Mouse (Mus musculus): Measurements from ENCODE around the gene Lta. TPM values are rescaled to one million over a fixed set of nuclear protein-coding genes. Genes with fewer than 3 reads are reported as not detected.

Lta gene
- polyA plus RNA-seq (2012; rRNA removed), result 1.8 and 2.5 TPM in 2 replicates

DNA sequence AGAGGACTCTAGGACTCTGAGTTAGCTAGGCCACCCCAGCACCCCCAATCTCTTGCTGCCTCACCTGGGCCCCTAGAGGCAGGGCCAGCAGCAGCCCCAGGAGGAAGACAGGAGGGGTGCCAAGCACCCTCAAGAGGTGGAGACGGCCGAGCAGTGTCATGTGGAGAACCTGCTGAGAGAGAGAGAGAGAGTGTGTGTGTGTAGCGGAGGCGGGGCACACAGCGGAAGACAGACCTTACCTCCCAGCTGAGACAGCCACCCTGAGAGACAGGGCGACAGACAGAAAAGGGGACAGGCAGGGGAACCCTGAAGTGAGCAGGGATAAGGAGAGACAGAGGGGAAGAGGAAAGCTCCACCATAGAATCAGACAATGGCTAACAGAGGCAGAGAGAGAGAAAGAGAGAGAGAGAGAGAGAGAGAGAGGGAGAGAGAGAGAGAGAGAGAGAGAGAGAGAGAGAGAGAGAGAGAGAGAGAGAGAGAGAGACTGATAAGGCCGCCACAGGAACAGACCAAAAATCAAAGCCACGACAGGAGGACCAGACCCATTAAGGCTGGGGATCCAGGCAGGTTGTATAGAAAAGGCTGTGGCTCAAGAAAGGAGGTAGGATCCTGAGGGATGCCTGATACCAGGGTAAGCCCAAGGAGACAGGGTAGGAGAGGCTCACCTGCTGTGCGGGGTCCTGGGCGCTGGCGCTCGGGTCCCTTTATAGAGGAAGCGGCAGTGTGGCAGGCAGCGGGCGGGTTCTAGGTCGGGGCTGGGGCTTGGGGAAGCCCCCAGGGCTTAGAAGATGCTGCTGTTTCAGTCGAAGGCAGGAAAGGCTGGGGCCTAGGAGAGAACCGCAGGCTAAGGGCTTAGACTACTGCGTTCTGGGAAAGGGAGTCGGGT is at the start of gene Lta:
Gene Lta, minus strand, starts transcription at position 858 of the 886 bp plus-strand sequence.
- DNase-seq (ENCODE audit: low read depth, low spot score), result no peak
- WGBS, result 66% methylated on average over 20 of the region's 20 CpGs

DNA sequence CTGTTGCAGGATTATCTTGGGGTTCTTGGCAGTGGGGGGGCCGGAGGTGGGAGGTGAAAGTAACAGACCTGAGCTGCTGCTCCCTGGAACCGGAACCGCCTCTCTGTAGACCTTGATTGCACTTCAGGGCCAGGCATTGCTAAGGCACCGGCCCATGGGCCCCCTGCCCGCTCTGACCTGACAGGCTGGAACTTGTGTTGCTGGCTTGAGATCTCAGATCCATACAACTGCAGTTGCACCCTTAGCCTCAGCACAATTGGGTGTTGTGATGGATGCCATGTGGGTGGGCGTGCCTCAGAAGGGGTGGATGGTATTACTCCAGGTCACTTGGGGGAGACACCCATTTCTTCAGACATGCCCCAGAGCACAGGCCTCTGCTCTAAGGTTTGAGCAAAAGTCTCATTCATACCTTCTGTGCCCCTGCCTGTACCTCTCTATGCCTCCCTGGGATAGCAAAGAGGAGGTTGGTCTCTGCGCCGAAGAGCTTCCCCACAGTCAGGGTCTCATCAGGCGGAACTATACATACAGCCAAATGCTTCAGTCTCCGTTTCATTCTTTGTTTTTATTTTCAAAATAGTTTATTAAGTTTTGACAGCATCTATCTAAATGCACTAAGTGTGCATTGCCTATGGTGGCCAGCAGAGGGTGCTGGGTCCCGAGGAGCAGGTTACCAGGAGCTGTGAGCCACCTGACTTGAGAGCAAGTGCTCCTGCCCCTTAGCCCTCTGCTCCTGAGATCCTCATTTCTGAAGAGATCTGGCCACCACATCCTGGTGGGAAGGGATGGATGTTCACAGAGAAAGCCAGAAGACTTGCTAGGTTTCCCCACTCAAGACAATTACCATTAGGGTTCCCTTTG is 49.3 kb upstream of the Lta start:
- no peak for DNase-seq (ENCODE audit: low read depth, low spot score)
- 52% methylated on average over 11 of the region's 11 CpGs for WGBS

DNA sequence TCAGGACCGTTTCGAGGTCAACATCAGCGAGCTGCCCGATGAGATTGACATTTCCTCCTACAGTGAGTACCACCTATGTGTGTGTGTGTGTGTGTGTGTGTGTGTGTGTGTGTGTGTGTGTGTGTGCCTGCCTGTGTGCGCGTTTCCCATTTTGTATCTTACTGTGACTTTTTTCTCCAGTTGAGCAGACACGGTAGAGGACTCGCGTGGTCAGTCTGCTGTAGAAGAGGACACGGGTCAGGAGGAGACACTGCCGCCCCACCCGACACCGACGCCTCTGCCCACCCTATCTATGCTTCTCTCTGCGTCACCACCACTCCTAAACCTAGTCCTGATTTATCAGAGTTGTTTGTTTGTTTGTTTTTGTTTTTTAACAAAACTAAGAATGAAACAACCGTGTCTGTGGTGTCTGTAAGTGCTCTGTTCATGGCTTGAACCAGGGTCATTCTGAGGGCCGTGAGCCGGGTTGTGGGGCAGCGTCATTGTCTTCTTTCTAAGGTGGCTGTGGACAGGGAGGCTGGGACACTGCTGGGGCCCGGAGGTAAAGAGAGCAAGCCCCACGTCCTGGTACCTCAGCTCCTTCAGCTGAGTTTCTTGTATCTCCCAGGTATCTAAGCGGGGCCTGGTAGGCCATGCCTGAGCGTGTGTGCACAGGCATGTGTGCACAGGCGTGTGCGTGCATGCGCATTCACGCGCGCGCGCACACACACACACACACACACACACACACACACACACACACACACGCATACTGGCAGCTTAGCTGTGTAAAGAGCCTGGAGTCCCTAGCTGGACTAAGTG is 48.3 kb upstream of the Lta start:
- DNase-seq (ENCODE audit: low read depth, low spot score), result no peak
- 78% methylated on average over 32 of the region's 32 CpGs for WGBS

DNA sequence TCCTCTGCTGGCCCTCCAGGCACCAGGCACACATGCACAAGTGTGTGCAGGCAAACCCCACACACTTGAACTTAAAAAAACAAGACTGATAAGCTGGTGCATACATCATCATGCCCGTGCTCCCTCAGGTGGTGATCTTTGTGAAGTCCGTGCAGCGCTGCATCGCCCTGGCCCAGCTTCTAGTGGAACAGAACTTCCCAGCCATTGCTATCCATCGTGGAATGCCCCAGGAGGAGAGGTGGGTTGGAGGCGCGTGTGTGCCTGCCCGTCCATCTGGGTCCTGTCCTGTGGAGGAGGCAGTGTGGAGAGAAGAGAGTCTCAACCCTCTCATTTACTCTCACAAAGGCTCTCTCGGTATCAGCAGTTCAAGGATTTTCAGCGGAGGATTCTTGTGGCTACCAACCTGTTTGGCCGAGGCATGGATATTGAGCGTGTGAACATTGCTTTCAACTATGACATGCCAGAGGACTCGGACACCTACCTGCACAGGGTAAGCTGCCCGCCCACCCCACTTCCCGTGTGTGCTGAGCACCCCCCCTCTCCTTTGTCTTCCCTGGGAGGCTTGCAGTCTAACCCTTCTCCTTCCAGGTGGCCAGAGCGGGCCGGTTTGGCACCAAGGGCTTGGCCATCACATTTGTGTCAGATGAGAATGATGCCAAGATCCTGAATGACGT is 47.6 kb upstream of the Lta start:
- no peak for DNase-seq (ENCODE audit: low read depth, low spot score)
- WGBS, result 74% methylated on average over 18 of the region's 18 CpGs

DNA sequence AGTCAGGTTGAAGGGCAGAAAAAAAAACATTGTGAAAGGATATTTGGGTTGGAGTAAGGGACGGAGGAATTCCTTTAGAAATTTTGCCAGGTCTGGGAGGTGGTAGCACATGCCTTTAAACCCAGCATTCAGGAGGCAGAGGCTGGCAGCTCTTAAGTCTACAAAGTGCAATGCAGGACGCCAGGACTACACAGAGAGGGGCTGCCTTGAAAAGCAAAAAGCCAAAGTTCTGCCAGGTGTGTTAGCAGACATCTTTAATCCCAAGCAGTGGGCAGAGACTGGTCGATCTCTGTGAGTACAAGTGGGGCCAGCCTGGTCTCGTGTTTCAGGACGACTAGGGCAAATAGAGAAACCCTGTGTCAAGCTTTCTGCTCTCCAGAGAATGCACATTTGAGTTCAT is 46.8 kb upstream of the Lta start:
- no peak for DNase-seq (ENCODE audit: low read depth, low spot score)
- 74% methylated on average over 5 of the region's 5 CpGs for WGBS

DNA sequence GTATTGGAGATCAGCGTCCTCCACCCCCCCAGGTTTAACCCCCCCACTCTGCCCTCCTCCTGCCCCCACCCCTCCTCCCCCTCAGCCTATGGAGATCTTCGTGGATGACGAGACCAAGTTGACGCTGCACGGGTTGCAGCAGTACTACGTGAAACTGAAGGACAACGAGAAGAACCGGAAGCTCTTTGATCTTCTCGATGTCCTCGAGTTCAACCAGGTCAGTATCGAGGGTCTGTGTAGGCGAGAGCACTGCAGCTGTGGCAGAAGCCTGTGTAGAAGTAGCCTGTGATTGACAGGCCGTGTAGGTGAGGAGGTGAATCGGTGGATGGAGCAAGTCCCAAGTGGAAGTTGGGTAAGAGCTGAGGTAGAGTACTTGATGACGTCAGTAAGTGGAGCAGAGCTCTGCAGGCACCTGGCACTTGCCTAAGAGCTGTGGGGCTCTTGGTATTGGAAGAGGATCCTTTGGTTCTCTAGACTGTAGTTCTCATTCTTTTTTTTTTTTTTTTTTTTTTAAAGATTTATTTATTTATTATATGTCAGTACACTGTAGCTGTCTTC is 46.1 kb upstream of the Lta start:
- no peak for DNase-seq (ENCODE audit: low read depth, low spot score)
- 71% methylated on average over 15 of the region's 15 CpGs for WGBS

DNA sequence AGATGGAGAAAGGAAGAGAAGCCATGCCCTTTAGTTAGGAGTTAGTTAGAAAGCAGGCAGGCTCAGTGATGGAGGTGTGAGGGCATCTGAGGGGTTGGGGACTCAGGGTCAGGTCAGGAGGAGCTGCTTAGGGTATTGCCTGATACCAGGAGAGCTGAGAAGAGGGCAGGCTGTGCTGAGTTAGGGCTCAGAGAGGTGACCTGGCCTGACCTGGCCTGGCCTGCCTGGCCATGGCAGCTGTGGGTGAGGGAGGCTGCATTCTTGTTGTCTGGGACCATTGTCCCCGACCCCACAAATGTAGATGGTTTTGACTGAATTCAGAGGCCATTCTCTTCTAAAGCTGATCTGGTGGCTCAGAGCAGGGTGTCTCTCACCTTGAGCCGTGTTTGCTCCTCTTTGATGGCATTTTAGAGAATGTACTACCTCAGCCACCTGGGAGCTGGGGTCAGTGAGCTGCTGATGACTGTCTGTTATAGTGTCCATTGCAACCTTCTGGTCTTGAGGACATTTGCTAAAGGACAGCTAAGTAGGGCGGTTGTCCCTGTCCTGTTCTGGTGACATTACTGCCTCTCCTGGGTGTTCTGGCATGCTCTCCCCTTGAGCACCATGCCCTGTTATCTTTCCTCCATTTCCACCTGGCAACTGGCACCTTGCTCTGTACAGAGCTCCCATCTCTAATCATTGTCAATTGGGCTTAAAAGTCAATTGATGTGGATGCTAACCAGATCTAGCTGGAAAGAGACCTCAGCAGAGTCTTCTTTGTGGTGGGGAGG is 45.4 kb upstream of the Lta start:
- WGBS, result 87% methylated on average over 3 of the region's 3 CpGs
- no peak for DNase-seq (ENCODE audit: low read depth, low spot score)

DNA sequence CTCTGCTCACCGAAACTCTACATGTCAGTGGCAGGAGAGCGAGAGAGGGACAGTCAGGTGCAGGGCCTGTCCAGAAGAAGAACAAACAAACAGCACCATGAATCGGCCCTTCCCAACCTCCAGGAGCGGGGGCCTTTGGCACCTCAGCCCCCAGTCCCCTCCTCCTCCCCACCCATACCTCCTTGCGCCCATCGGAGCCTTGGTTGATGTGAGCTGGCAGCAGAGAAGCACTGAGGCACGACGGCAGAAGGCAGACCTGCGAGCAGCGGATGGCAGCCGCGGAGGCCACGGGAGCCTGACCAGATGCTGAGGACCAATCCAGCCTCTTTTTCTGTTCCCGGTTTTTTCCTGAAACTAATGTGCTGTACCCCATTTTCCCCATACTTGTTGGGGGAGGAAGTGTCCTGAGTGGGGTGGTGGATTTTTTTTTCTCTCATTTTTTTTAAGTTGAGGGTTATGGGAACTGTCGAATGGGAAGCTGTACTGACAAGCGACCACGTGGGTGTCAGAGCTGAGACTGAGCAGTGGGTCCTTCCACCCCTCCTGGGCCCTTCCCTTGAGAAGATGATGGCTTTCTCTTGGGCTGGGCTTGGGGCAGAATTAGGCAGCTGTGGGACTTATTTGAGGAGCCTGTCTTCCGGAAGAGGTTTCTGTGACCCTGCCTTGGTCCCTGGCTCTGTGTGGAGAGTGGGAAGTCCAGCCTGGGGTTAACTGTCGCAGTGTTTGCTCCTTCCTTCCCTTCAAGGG is 44.5 kb upstream of the Lta start:
- 84% methylated on average over 19 of the region's 19 CpGs for WGBS
- DNase-seq (ENCODE audit: low read depth, low spot score), result no peak

DNA sequence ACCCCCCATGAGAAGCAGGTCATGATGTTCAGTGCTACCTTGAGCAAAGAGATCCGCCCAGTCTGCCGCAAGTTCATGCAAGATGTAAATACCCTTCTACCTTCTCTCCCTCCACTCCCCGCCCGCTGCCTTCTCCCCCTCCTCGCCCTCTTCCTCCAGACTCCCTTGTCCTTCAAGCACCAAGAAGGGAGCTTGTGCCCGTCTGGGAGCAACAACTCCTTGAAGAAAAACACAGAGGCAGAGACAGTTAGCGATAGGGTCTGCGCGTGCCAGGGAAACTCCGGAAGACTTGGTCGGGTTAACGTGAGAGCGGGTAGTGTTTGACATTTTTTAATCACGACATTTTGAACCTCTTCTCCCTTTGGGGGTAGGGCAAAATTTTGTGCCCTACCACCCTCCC is 43.8 kb upstream of the Lta start:
- no peak for DNase-seq (ENCODE audit: low read depth, low spot score)
- 84% methylated on average over 14 of the region's 14 CpGs for WGBS

DNA sequence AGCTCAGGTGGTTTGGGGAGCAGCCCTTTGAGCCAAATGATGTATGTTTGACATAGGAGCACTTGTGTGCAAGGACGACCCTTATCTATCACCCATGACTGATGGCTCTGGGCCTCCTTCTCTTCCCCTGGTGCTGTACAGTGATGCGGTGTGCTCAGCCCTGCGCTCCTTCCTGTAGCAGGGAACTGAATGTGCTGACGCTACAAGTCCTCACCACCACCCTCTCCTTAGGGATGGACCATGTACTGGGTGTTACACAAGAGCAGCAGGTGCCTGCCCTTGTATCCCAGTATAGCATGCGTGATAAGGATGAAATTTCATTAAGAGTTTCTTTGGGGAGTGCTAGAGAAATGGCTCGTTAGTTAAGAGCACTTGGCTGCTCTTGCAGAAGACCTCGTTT is 42.0 kb upstream of the Lta start:
- no peak for DNase-seq (ENCODE audit: low read depth, low spot score)
- 82% methylated on average over 7 of the region's 7 CpGs for WGBS

DNA sequence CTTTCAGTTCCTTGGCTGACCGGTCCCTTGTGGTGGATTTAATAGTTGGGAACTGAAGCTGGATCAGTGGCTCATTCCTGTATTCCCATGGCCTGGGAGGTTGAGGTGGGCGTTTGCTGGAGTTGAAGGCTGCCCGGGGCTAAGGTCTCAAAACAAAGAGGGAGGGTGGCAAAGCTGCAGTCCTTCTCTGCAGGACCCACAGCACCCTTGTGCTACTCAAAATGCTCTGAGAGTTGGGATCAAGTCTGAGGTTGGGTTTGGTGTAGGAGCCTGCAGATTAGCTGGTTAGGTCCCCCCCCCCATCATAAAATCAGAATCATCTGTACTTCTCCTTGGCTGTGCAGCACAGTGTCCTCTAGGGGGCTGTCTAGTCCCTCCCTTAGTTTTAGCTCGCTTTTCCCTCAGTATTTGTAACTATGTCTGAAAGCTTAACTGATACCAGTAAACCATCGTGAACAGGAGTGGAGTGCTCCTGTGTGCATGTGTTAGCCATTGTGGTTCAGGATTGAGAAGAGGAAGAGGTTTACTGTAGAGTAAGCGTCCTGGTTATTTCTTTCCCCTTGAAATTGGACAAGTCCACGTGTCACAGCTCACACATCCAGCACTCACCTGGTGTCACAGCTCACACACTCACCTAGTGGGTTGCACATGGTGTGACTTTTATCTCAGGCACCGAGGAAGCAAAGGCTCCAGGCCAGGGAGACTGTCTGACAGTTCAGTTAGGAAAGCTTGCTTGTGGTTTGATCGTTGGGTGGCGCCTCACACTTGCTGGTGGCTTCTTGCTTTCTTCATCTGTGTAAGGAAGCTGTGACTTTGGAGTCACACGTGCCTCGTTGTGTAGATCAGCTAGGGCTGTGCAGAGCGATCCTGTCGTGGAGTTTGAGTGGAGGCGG is 40.8 kb upstream of the Lta start:
- WGBS, result 66% methylated on average over 15 of the region's 15 CpGs
- DNase-seq (ENCODE audit: low read depth, low spot score), result no peak

DNA sequence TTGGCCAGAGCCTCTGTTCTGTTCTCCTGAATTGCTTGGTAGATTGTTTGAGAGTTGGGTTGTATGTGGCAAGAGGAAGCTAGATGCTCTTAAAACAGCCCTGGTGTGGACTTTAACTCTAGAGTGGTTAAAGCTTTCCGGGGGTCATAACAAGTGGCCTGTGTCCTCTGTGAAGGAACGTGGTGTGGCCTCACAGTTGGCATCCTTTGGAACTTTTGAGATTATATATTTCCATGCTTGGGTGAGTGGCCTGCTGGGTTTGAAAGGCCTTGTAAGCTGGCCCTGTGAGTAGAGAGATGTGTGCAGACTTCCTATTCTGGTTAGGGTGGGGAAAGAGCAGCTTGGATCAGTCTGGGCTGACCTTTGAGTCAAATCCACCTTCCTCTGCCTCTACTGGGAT is 39.8 kb upstream of the Lta start:
- WGBS, result 16% methylated on average over 2 of the region's 2 CpGs
- no peak for DNase-seq (ENCODE audit: low read depth, low spot score)

DNA sequence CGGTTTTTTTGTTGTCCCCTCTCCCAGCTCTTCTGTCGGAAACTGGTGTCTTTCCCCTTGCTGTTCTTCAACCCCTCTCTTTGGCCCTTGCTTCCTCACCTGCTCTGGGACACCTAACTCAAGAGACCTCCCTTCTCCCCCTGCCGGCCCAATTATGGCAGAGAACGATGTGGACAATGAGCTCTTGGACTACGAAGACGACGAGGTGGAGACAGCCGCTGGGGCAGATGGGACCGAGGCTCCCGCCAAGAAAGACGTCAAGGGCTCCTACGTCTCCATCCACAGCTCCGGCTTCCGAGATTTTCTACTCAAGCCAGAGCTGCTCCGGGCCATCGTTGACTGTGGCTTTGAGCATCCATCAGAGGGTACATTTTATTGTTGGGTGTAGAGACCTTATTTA is 37.9 kb upstream of the Lta start:
- no peak for DNase-seq (ENCODE audit: low read depth, low spot score)

DNA sequence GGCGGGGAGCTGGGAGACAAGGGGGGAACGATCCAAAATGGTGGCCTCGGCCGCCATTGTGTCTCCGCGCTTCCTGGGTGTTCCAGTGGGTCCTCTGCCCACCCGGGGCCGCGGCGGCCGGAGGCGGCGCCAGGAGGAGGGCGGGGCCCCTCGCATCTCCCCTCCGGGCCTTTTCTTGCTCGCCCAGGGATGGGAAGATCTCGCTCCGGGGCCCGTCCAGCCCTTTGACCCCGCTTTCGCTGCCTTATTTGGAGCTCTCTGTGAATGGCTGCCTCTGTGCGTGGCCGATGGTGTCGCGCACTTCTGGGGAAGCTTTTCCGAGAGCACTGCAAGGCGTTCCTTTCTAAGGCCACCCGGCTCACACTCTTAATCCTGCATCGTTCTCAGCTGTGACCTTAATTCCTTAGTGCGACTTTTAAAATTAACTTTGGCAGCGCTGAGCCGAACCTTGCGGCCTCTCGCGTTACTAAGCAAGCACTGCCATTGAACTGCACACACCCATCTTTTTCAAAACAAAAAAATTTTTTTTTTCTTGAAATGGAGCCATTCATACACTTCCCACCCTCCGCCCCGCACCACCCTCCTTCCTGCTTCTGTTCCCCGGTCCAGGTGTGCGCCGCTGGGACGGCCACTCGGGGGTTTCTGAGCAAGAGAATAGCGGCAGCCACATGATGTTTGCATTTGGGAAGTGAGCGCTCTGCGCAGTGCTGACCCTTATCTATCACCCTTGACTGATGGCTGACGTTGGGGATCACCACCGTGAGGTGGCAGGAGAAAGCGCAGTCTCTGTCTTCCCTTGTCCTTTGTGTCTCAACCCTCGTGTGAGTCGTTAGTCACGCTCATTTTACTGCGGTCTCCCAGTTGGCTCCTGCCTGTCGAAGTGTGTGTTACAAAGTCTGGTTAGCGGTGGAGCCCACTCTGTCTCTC is 37.1 kb upstream of the Lta start:
- under 1% methylated on average over 55 of the region's 55 CpGs for WGBS
- no peak for DNase-seq (ENCODE audit: low read depth, low spot score)

More for the DNA sequence above, 37.9 kb upstream of the Lta start:
- WGBS, result 1% methylated on average over 16 of the region's 16 CpGs

DNA sequence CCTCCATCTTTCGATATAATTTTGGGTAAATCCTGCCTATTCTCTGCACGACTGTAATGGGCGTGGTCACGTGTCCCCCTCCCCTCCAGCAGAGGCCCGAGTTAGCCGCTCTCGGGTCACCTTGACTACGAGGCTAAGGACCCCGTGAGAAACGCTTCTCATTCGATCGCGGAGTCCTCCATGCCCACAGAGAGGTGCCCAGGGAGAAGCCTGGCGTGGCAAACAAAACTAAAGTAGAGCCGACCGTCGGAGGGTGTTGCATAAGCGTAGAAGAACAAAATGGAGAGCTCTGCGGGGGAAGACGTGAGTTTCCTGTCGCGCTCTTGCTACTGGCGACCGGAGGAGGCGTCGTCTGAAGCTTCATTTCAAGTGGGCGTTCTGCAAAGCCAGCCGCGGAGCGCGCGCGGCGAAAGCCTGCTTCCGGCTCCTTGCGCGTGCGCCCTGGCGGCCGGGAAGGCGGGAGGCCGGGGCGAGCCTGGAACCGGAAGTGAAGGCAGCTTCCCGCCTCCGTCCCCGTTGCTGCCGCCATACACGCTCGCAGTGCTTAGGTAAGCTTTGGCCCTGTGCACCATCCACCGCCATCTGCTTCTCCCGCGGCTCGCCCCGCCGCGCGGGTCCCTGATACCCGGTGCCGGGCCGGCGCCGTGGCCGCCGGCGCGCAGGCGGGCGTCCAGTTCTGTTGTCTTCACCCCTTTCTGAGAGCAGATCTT is 36.3 kb upstream of the Lta start, which contains the start of gene Ddx39b:
Gene Ddx39b, plus strand, starts transcription at position 442 of the 710 bp plus-strand sequence.
- WGBS, result under 1% methylated on average over 69 of the region's 69 CpGs
- peak; percentile 76 for DNase-seq (ENCODE audit: low read depth, low spot score)

Measured in large intestine, adult 2 months (tissue).